Mouse (Mus musculus) stomach, embryonic 15.5 days (tissue): ENCODE measurements at regions not wholly inside any gene's neighbourhood (a gene's known extent, or its start where the extent isn't known, plus 50 kb on each side); places are given as distances from the start of the nearest gene placed in this dataset.

Experiments used
- ATAC-seq: fragments of 200-750 bp; cut with Nextera tagmentation; 2 replicates; pipeline ENCODE4 v1.8.0; 2017; ENCODE audit warnings: low read depth, moderate number of reproducible peaks, moderate TSS enrichment; ENCODE audit not compliant: insufficient read depth, low FRiP score
- H3K27ac ChIP-seq: fragments of 300-500 bp; sonication (generic); 2 replicates; pipeline ENCODE4 v1.5.1; 2015; ENCODE audit warnings: mild to moderate bottlenecking, inconsistent platforms
- H3K27me3 ChIP-seq: fragments of 300-500 bp; sonication (generic); replicated peaks from 2 replicates; pipeline ENCODE4 v1.6.1; 2015; ENCODE audit warnings: inconsistent platforms
- H3K36me3 ChIP-seq: fragments of 300-500 bp; sonication (generic); 2 replicates; pipeline ENCODE4 v1.6.1; 2015; ENCODE audit warnings: inconsistent platforms
- H3K4me1 ChIP-seq: fragments of 300-500 bp; sonication (generic); 2 replicates; pipeline ENCODE4 v1.6.1; 2015; ENCODE audit warnings: inconsistent platforms
- H3K4me2 ChIP-seq: fragments of 300-500 bp; sonication (generic); 2 replicates; pipeline ENCODE4 v1.6.1; 2015; ENCODE audit warnings: mild to moderate bottlenecking, inconsistent platforms
- H3K4me3 ChIP-seq: fragments of 300-500 bp; sonication (generic); replicated peaks from 2 replicates; pipeline ENCODE4 v1.5.1; 2015; ENCODE audit warnings: inconsistent platforms
- H3K9ac ChIP-seq: fragments of 300-500 bp; sonication (generic); 2 replicates; pipeline ENCODE4 v1.6.1; 2015; ENCODE audit warnings: inconsistent platforms
- H3K9me3 ChIP-seq: fragments of 300-500 bp; sonication (generic); 2 replicates; pipeline ENCODE4 v1.6.1; 2016; ENCODE audit warnings: inconsistent platforms
- WGBS: fragments of 180-500 bp; shearing (Covaris S2); methylation state at CpG from one replicate; pipeline ENCODE4 v1.1.7; 2015; 5-methylcytosine and 5-hydroxymethylcytosine counted together

GRCm38 (mm10) chr11:85996686-85997085 is 110.5 kb downstream of the Tbx4 start:
- H3K27ac ChIP-seq: no peak overlapping the region
- no peaks in the 10 kb centered on the region for H3K27me3 ChIP-seq
- 73% methylated on average over 4 of the region's 4 CpGs for WGBS
- no peaks in the 10 kb centered on the region for H3K9me3 ChIP-seq
- no peak overlapping the region for H3K4me2 ChIP-seq
- H3K4me3 ChIP-seq: no peak overlapping the region
- ATAC-seq: no peak
- no peak overlapping the region for H3K9ac ChIP-seq
- H3K4me1 ChIP-seq: peaks cover 10% of the 10 kb centered on the region
- no peaks in the 10 kb centered on the region for H3K36me3 ChIP-seq

DNA sequence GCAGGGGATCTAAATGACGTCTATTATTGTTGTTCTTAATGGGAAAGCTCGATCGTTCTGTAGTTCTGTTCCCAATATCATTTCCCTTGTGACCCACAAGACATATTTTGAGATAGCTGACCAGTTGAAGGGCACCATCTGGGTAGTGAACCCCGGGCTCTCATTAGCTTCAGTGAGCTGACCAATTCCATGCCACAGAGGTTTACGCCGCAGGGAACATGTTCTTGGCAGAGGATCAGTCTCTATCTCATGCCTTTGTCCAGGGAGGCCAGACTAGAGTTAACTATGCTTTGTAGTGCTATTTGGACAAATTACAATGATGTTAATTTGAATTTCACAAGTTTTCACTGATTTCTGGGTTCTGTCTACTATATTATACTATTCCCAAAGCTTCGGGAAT is 117.1 kb downstream of the Tbx4 start:
- no peaks in the 10 kb centered on the region for H3K36me3 ChIP-seq
- no peaks in the 10 kb centered on the region for H3K9me3 ChIP-seq
- H3K4me1 ChIP-seq: no peaks in the 10 kb centered on the region
- ATAC-seq: no peak
- no peak overlapping the region for H3K4me3 ChIP-seq
- no peak overlapping the region for H3K4me2 ChIP-seq
- no peaks in the 10 kb centered on the region for H3K27me3 ChIP-seq
- no peak overlapping the region for H3K9ac ChIP-seq
- WGBS: 73% methylated on average over 7 of the region's 7 CpGs
- no peak overlapping the region for H3K27ac ChIP-seq

DNA sequence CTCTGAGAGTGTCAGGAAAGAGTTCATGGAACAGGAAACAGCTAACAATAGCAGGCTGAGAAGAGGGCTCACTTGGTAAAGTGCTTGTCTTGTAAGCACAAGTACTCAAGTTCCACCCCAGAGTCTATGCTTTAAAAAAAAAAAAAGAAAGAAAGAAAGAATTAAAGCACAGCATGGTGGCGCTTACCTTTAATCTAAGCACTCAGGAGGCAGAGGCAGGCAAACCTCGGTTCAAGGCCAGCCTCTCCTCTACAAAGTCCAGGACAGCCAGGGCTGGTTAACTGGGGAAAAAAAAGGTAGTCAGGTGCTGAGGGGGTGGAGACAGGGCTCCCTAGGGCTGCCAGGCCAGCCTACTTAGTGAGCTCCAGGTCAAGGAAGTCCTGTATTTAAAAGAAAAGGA is 119.1 kb downstream of the Tbx4 start:
- Histone ChIP-seq H3K27ac (no peak overlapping the region), H3K4me2 (no peak overlapping the region), H3K4me3 (no peak overlapping the region), H3K9me3 (no peaks in the 10 kb centered on the region), H3K9ac (no peak overlapping the region), H3K27me3 (no peaks in the 10 kb centered on the region), H3K36me3 (no peaks in the 10 kb centered on the region), H3K4me1 (no peaks in the 10 kb centered on the region)
- 64% methylated on average over 2 of the region's 2 CpGs for WGBS
- ATAC-seq: no peak

- 78% methylated on average over 9 of the region's 9 CpGs for WGBS
- no peaks in the 10 kb centered on the region for H3K4me1 ChIP-seq
- H3K9me3 ChIP-seq: no peaks in the 10 kb centered on the region
- H3K9ac ChIP-seq: no peak overlapping the region
- H3K27ac ChIP-seq: no peak overlapping the region
- H3K4me2 ChIP-seq: no peak overlapping the region
- no peaks in the 10 kb centered on the region for H3K27me3 ChIP-seq
- H3K36me3 ChIP-seq: no peaks in the 10 kb centered on the region
- ATAC-seq: no peak
- no peak overlapping the region for H3K4me3 ChIP-seq
Observed at GRCm38 (mm10) chr11:86005899-86006445, 119.8 kb downstream of the Tbx4 start.

DNA sequence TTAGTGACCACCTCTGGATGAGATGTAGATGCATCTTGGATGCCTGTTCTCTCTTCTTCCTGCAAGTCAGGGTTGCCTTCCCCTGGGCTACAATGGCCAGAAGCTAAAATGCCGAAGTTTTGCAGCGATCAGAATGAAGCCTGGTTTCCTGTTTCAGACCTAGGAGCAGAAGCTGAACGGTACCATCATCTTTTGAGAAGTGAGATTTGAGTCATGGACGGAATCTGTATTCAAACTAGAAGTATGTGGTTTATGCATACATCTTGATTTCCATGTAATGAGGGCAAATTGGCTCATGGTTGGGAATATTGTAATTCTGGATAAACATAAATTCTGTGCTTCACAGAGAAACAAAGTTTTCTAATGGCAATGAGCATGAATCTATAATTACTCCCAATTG is 120.6 kb downstream of the Tbx4 start:
- Histone ChIP-seq H3K9ac (no peak overlapping the region), H3K27me3 (no peaks in the 10 kb centered on the region), H3K9me3 (no peaks in the 10 kb centered on the region), H3K4me2 (no peak overlapping the region), H3K27ac (no peak overlapping the region), H3K4me3 (no peak overlapping the region), H3K36me3 (no peaks in the 10 kb centered on the region), H3K4me1 (no peaks in the 10 kb centered on the region)
- 81% methylated on average over 4 of the region's 4 CpGs for WGBS
- ATAC-seq: no peak
